ENCODE assay signal across 8 mouse cellular contexts in genomic region chr9:107738841-107739202, GRCm38 (mm10). TPM values are rescaled to one million over a fixed set of nuclear protein-coding genes. Genes with fewer than 3 reads are reported as not detected.
DNase-seq lines count a peak whose midpoint lies in the region; ATAC-seq and TF ChIP-seq lines count a peak whose summit lies in the region.

No protein-coding gene starts in this region.

- H3K27ac ChIP-seq in layer of hippocampus, adult 2 months: no peak overlapping the region

- no peak overlapping the region for H3K4me3 ChIP-seq in layer of hippocampus, adult 2 months
- H3K4me3 ChIP-seq in lung, adult 2 months (replicated peaks; ENCODE audit: extremely low read depth, low read depth, low read length): no peak overlapping the region

- peak; percentile 69 for TF ChIP-seq CTCF in layer of hippocampus, adult 2 months (conservative IDR thresholded peaks at IDR 0.05)
- TF ChIP-seq CTCF in lung, adult 2 months (IDR thresholded peaks at IDR 0.05; ENCODE audit: insufficient read depth, low read length): peak; percentile 45

- intact Hi-C loops in gastrocnemius, postnatal 14 days (cut with DNase I; ENCODE audit: low total_unique reads): no loop called here

- no peak for TF ChIP-seq POLR2A in lung, adult 2 months (IDR thresholded peaks at IDR 0.05; ENCODE audit: borderline replicate concordance, extremely low read depth, low read depth, low read length)

- peaks cover 4% of the 10 kb centered on the region; the same call in 1 of the 2 replicates for H3K4me1 ChIP-seq in lung, adult 2 months (ENCODE audit: control insufficient read depth, insufficient read depth, low read length)

- 55% methylated on average over 4 of the region's 4 CpGs for WGBS in lung, adult 2 months

- no peak for DNase-seq in layer of hippocampus, adult 2 months (ENCODE audit: low spot score in 2 of 2)
- no peak for DNase-seq in layer of hippocampus, postnatal 25 days (ENCODE audit: extremely low spot score in 1 of 2, low spot score in 1 of 2)
- DNase-seq in adipocyte (ENCODE audit: low spot score): peak; percentile 39
- DNase-seq in kidney, adult 11 months: peak; percentile 49
- DNase-seq in lung, adult 2 months: no peak
- peak; percentile 65 for DNase-seq in retina, embryonic 14.5 days (ENCODE audit: low spot score)
- no peak for DNase-seq in gastrocnemius, postnatal 14 days

- ATAC-seq in erythroblast, adult 5-6 weeks (replicated peaks; ENCODE audit: low FRiP score, poor library complexity, severe bottlenecking): peak; percentile 70

RNA-seq across cellular contexts. Expression of gene Sema3f, which starts 28.5 kb away (rescaled TPM):
- 1 to 10 TPM; 2.8 to 3.5 TPM for total RNA-seq in layer of hippocampus, adult 2 months (2021)
- total RNA-seq in layer of hippocampus, postnatal 25 days (2021): 1 to 10 TPM; 2.9 to 4.2 TPM
- not detected in 2 replicates for total RNA-seq in erythroblast, adult 5-6 weeks (2015; ENCODE audit: low replicate concordance)
- not detected in 2 replicates for total RNA-seq in erythroblast, adult 5-6 weeks (2017; ENCODE audit: low replicate concordance)
- polyA plus RNA-seq in lung, adult 2 months (2012; rRNA removed): 318 and 413 TPM in 2 replicates
- 10 to 100 TPM in 1 of 2 experiments, 1 to 10 TPM in 1; 8.4 to 10.6 TPM for total RNA-seq in gastrocnemius, postnatal 14 days (2021)

RNA-seq across cellular contexts. Expression of gene Rbm5, which starts 32.0 kb away (rescaled TPM):
- 100 to 1,000 TPM; 141 to 159 TPM for total RNA-seq in layer of hippocampus, adult 2 months (2021)
- 100 to 1,000 TPM; 117 to 159 TPM for total RNA-seq in layer of hippocampus, postnatal 25 days (2021)
- total RNA-seq in erythroblast, adult 5-6 weeks (2015; ENCODE audit: low replicate concordance): 204 and 296 TPM in 2 replicates
- total RNA-seq in erythroblast, adult 5-6 weeks (2017; ENCODE audit: low replicate concordance): 507 and 635 TPM in 2 replicates
- polyA plus RNA-seq in lung, adult 2 months (2012; rRNA removed): 54.0 and 77.1 TPM in 2 replicates
- total RNA-seq in gastrocnemius, postnatal 14 days (2021): 10 to 100 TPM; 30.9 to 40.5 TPM

RNA-seq across cellular contexts. Expression of gene Gnat1, which starts 59.3 kb away (rescaled TPM):
- total RNA-seq in layer of hippocampus, adult 2 months (2021): under 1 TPM in 1 of 2 experiments, not detected in 1; 0.17 TPM
- not detected for total RNA-seq in layer of hippocampus, postnatal 25 days (2021)
- not detected in 2 replicates for total RNA-seq in erythroblast, adult 5-6 weeks (2015; ENCODE audit: low replicate concordance)
- not detected in 2 replicates for total RNA-seq in erythroblast, adult 5-6 weeks (2017; ENCODE audit: low replicate concordance)
- polyA plus RNA-seq in lung, adult 2 months (2012; rRNA removed): 0.09 and 0.20 TPM in 2 replicates
- total RNA-seq in gastrocnemius, postnatal 14 days (2021): not detected

Comparison
In these comparisons a context has a peak if more than half of its experiments do, and no peak if none do; other contexts are left out.
1. DNase-seq: peak in adipocyte (single experiment), kidney, adult 11 months (single experiment) and retina, embryonic 14.5 days (single experiment); none in layer of hippocampus, adult 2 months (0 of 2), layer of hippocampus, postnatal 25 days (0 of 2), lung, adult 2 months (single experiment) and gastrocnemius, postnatal 14 days (single experiment).